Mouse (Mus musculus): Measurements from ENCODE around the gene Ifitm5. TPM values are rescaled to one million over a fixed set of nuclear protein-coding genes. Genes with fewer than 3 reads are reported as not detected.

Gene Ifitm5
- polyA plus RNA-seq, 1 experiment from 2014 or later, result 0.22 TPM

- no peak for ATAC-seq
- Histone ChIP-seq H3K36me3 (no peaks in the 10 kb centered on the region), H3K9ac (replicated peaks) (no peak overlapping the region), H3K4me1 (replicated peaks) (peaks cover 16% of the 10 kb centered on the region), H3K27ac (no peak overlapping the region), H3K4me2 (replicated peaks) (no peak overlapping the region), H3K9me3 (no peaks in the 10 kb centered on the region), H3K27me3 (peaks cover 37% of the 10 kb centered on the region), H3K4me3 (replicated peaks) (no peak overlapping the region)
- WGBS, result 92% methylated on average over 6 of the region's 6 CpGs
These were observed 22.9 kb downstream of the Ifitm5 start for GRCm38 (mm10) chr7:140927181-140927580.

DNA sequence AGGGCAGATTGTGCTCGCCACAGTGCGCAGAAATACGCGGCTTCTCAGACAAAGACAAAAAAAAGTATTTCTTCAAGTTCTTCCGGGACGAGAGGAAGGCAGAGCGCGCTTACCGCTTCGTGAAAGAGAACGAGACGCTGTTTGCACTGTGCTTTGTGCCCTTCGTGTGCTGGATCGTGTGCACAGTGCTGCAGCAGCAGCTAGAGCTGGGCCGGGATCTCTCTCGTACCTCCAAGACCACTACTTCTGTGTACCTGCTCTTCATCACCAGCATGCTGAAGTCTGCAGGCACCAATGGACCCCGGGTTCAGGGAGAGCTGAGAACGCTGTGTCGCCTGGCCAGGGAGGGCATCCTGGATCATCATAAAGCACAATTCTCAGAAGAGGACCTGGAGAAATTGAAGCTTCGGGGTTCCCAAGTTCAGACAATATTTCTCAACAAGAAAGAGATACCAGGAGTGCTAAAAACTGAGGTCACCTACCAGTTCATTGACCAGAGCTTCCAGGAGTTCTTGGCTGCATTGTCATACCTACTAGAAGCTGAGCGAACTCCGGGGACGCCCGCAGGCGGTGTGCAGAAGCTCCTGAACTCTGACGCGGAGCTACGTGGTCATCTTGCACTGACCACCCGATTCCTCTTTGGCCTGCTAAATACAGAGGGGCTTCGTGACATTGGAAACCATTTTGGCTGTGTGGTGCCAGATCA lies 26.9 kb downstream of the Ifitm5 start:
- Histone ChIP-seq H3K4me1 (replicated peaks) (peaks cover 20% of the 10 kb centered on the region), H3K9me3 (no peaks in the 10 kb centered on the region), H3K4me3 (replicated peaks) (peak overlapping the region; percentile 50), H3K9ac (replicated peaks) (peak overlapping the region; percentile 58), H3K36me3 (no peaks in the 10 kb centered on the region), H3K27ac (no peak overlapping the region), H3K27me3 (peaks cover 71% of the 10 kb centered on the region), H3K4me2 (replicated peaks) (peak overlapping the region; percentile 89)
- 0 out of 2 replicates have a peak, but pooled peaks have one; percentile 45 for ATAC-seq
- 18% methylated on average over 30 of the region's 30 CpGs for WGBS

DNA sequence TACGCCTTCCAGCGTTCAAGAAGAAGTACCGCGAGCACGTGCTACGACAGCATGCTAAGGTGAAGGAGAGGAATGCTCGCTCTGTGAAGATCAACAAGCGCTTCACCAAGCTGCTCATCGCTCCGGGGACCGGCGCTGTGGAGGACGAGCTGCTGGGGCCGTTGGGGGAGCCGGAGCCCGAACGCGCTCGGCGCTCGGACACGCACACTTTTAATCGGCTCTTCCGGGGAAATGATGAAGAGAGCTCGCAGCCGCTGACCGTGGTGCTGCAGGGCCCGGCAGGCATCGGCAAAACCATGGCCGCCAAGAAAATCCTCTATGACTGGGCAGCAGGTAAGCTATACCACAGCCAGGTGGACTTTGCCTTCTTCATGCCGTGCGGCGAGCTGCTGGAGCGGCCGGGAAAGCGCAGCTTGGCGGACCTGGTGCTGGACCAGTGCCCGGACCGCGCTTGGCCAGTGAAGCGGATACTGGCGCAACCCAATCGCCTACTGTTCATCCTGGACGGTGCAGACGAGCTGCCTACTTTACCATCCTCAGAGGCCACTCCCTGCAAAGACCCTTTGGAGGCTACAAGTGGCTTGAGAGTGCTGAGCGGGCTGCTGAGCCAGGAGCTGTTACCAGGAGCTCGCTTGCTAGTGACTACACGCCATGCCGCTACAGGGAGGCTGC lies 27.6 kb downstream of the Ifitm5 start:
- ATAC-seq, result peak; percentile 63
- Histone ChIP-seq H3K4me2 (replicated peaks) (peak overlapping the region; percentile 89), H3K4me3 (replicated peaks) (peak overlapping the region; percentile 50), H3K9me3 (no peaks in the 10 kb centered on the region), H3K27me3 (peaks cover 71% of the 10 kb centered on the region), H3K9ac (replicated peaks) (peak overlapping the region; percentile 58), H3K27ac (no peak overlapping the region), H3K36me3 (no peaks in the 10 kb centered on the region), H3K4me1 (replicated peaks) (peaks cover 20% of the 10 kb centered on the region)
- WGBS, result under 1% methylated on average over 49 of the region's 49 CpGs

DNA sequence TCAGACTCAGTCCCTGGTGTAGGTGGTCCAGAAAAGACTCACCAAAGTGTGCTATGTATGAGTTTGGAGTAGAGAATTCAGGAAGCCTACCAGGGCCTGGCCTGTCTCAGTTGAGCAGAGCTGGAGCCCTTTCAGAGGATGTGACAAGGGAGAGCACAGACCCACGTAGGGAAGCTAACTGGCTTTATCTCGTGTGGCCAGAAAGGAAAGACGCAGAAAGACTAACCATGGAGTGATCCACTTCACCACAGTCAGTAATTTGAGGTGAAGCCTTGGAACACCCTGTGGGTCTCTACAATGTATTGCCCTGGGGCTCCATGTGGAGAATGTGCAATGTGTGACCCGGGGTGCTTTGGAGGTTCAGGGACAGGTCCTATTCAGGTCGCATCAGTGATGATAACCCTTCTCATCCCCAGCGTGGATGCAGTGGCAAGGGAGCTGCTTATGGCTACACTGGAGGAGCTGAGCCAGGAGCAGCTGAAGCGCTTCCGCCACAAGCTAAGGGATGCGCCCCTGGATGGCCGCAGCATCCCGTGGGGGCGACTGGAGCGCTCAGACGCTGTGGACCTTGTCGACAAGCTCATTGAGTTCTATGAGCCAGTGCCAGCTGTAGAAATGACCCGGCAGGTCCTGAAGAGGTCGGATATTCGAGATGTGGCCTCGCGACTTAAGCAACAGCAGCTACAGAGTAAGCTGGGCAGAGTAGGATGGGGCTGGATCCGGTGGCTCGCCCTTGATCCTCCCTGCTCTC lies 28.7 kb downstream of the Ifitm5 start:
- Histone ChIP-seq H3K27me3 (peaks cover 71% of the 10 kb centered on the region), H3K9ac (replicated peaks) (no peak overlapping the region), H3K4me3 (replicated peaks) (0 out of 2 replicates have a peak overlapping the region, but pooled peaks have one; percentile 50), H3K4me1 (replicated peaks) (peaks cover 20% of the 10 kb centered on the region), H3K9me3 (no peaks in the 10 kb centered on the region), H3K27ac (no peak overlapping the region), H3K36me3 (no peaks in the 10 kb centered on the region), H3K4me2 (replicated peaks) (peak overlapping the region; percentile 89; the same call in 1 of the 2 replicates)
- 27% methylated on average over 22 of the region's 22 CpGs for whole genome bisulfite sequencing
- ATAC-seq, result no peak

DNA sequence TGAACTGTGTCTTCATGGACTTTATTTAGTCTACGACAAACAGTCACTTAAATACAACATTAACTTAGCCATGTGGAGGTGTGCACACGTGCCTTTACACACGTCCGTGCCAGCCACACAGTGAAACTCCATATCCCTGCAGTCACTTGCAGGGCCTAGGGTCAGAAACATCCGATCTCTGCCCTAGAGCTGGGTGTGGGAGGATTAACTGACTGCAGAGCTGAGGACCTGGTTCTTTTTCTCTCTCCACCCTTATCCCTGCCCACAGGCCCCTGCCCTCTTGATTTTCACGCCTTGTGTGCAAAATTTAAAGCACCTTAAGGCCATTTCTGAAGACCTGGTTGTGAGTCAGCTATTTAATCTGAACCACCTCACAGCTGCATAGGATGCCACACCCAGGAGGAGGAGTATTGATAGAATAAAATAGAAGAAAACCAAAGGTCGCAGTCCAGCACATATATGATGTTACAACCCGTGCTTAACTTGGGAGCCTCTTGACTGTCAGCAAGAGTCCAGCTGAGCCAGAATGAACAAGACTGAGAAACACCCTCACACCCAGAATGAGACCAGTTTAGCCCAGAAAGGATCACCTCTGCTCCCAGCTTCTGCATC lies 29.6 kb downstream of the Ifitm5 start, which contains the start of gene Nlrp6:
Gene Nlrp6, plus strand, starts transcription at position 485 of the 612 bp plus-strand sequence.
- no peaks in the 10 kb centered on the region for H3K9me3 ChIP-seq
- peaks cover 67% of the 10 kb centered on the region for H3K27me3 ChIP-seq
- no peak within 1 kb of the TSS for H3K27ac ChIP-seq
- no peak within 1 kb of the TSS for H3K9ac ChIP-seq (replicated peaks)
- WGBS, result 79% methylated on average over 8 of the region's 8 CpGs
- H3K4me3 ChIP-seq (replicated peaks), result 0 out of 2 replicates have a peak within 1 kb of the TSS, but pooled peaks have one; percentile 50
- H3K36me3 ChIP-seq, result no peaks in the 10 kb centered on the region
- no peak within 1 kb of the TSS for H3K4me2 ChIP-seq (replicated peaks)
- ATAC-seq, result no peak
- peaks cover 20% of the 10 kb centered on the region for H3K4me1 ChIP-seq (replicated peaks)

- Histone ChIP-seq H3K9ac (replicated peaks) (no peak overlapping the region), H3K9me3 (no peaks in the 10 kb centered on the region), H3K27me3 (peaks cover 61% of the 10 kb centered on the region), H3K27ac (no peak overlapping the region), H3K4me2 (replicated peaks) (no peak overlapping the region), H3K4me3 (replicated peaks) (no peak overlapping the region), H3K4me1 (replicated peaks) (peaks cover 20% of the 10 kb centered on the region), H3K36me3 (no peaks in the 10 kb centered on the region)
- no peak for ATAC-seq
- 78% methylated on average over 4 of the region's 4 CpGs for WGBS
These were observed 30.2 kb downstream of the Ifitm5 start for GRCm38 (mm10) chr7:140919911-140920310.

DNA sequence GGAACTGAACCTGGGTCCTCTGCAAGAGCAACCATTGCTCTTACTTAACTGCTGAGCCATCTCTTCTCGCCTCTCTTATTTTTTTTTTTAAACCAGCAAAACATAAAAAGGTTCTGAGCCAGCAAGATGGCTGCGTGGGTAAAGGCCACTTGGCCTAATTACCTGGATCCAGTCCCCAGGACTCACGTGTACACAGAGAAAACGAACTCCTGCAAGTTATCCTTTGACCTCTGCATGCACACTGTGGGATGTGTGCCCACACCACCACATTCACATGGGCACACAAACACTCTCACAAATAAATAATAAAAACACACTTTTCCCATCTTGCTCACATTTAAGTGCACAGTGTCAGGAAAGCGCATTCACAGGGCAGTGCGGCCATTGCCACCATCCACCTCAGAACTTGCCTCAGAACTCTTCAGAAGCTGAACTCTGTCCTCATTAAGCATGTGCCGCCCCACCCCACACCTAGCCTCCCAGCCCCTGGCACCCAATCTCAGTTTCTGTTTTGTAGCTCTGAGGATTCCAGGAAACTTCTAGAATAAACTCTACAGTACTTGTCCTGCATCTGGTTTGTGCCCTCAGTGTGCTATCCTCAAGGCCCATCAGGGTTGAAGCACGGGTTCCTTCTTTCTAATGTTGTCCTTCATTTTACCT lies 35.9 kb downstream of the Ifitm5 start:
- Histone ChIP-seq H3K4me2 (replicated peaks) (no peak overlapping the region), H3K27me3 (peaks cover 6% of the 10 kb centered on the region), H3K36me3 (no peaks in the 10 kb centered on the region), H3K9me3 (no peaks in the 10 kb centered on the region), H3K4me1 (replicated peaks) (no peaks in the 10 kb centered on the region; the same call in 1 of the 2 replicates), H3K4me3 (replicated peaks) (no peak overlapping the region), H3K27ac (no peak overlapping the region), H3K9ac (replicated peaks) (no peak overlapping the region)
- no peak for ATAC-seq
- whole genome bisulfite sequencing, result 88% methylated on average over 8 of the region's 8 CpGs

GRCm38 (mm10) chr7:140912846-140913482 lies 37.1 kb downstream of the Ifitm5 start:
- WGBS, result 81% methylated on average over 5 of the region's 5 CpGs
- no peak overlapping the region for H3K9ac ChIP-seq (replicated peaks)
- H3K9me3 ChIP-seq, result no peaks in the 10 kb centered on the region
- ATAC-seq, result no peak
- no peak overlapping the region for H3K27ac ChIP-seq
- peaks cover 4% of the 10 kb centered on the region for H3K4me1 ChIP-seq (replicated peaks)
- no peak overlapping the region for H3K4me2 ChIP-seq (replicated peaks)
- no peak overlapping the region for H3K4me3 ChIP-seq (replicated peaks)
- H3K36me3 ChIP-seq, result no peaks in the 10 kb centered on the region
- H3K27me3 ChIP-seq, result peaks cover 3% of the 10 kb centered on the region; the same call in 1 of the 2 replicates

GRCm38 (mm10) chr7:140912293-140912692 lies 37.8 kb downstream of the Ifitm5 start:
- Histone ChIP-seq H3K4me3 (replicated peaks) (no peak overlapping the region), H3K27me3 (peaks cover 3% of the 10 kb centered on the region; the same call in 1 of the 2 replicates), H3K9me3 (no peaks in the 10 kb centered on the region), H3K4me1 (replicated peaks) (peaks cover 4% of the 10 kb centered on the region), H3K27ac (no peak overlapping the region), H3K4me2 (replicated peaks) (no peak overlapping the region), H3K36me3 (no peaks in the 10 kb centered on the region), H3K9ac (replicated peaks) (no peak overlapping the region)
- WGBS, result 68% methylated on average over 3 of the region's 3 CpGs
- no peak for ATAC-seq

GRCm38 (mm10) chr7:140908634-140909107 lies 41.4 kb downstream of the Ifitm5 start:
- WGBS, result 3% methylated on average over 19 of the region's 19 CpGs
- Histone ChIP-seq H3K27me3 (peaks cover 3% of the 10 kb centered on the region; the same call in 1 of the 2 replicates), H3K4me2 (replicated peaks) (peak overlapping the region; percentile 63)

More at GRCm38 (mm10) chr7:140908634-140909107, 41.4 kb downstream of the Ifitm5 start:
- H3K9me3 ChIP-seq, result no peaks in the 10 kb centered on the region
- peak; percentile 83 for ATAC-seq
- no peak overlapping the region for H3K27ac ChIP-seq
- H3K4me1 ChIP-seq (replicated peaks), result peaks cover 4% of the 10 kb centered on the region
- H3K4me3 ChIP-seq (replicated peaks), result peak overlapping the region; percentile 38
- H3K9ac ChIP-seq (replicated peaks), result no peak overlapping the region; the same call in 1 of the 2 replicates
- H3K36me3 ChIP-seq, result no peaks in the 10 kb centered on the region

Data from midbrain, embryonic 13.5 days (tissue).